In the genomic region with DNA sequence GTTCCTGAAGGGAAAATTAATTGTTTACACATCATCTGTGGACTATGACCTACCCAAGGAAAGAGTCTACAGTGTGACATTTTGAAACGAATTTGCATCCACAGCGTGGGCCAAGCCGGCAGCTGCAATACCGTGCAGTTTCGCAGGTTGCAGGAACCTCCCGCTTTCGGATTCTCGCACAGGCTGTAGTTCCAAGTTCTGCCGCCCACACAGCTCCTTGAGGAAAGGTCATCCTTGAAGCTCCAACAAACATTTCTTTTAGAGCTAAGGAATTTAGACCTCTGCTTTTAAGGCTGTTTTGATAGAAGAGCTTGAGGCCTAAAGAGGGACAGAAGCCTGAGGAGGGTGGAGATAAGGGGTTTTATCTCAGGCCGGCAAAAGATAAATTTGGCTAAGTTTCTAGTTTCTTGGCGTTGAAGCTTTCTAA, we compare ENCODE assay signal across 10 mouse cellular contexts.
A peak's percentile ranks its signal among the peaks of the same experiment; 100 is the strongest.
DNase-seq lines count a peak whose midpoint lies in the region; ATAC-seq and TF ChIP-seq lines count a peak whose summit lies in the region.
"Had no signal": no experiment of that assay in that cellular context is flagged by ENCODE, and none has a peak within 500 bp of the region (broad histone marks: within the 10 kb centered on the region; RNA-seq: fewer than 3 reads in every experiment).

No protein-coding gene starts in this region.

- no peak overlapping the region for H3K4me2 ChIP-seq in hindbrain, postnatal 0 days (ENCODE audit: low read depth, low read length)
- H3K4me2 ChIP-seq in midbrain, embryonic 16.5 days (ENCODE audit: low read length): no peak overlapping the region

- no peaks in the 10 kb centered on the region for H3K27me3 ChIP-seq in small intestine, adult 2 months (ENCODE audit: control insufficient read depth, insufficient read depth, low read length)
- no peaks in the 10 kb centered on the region for H3K27me3 ChIP-seq in hindbrain, postnatal 0 days (ENCODE audit: insufficient read depth, low read length)
- no peaks in the 10 kb centered on the region for H3K27me3 ChIP-seq in midbrain, embryonic 16.5 days (ENCODE audit: control insufficient read depth, insufficient read depth, low read depth, low read length)

- no peak for TF ChIP-seq POLR2A in small intestine, adult 2 months (IDR thresholded peaks at IDR 0.05; ENCODE audit: low read depth, low read length)

- H3K4me1 ChIP-seq in small intestine, adult 2 months (ENCODE audit: control insufficient read depth, insufficient read depth, insufficient read length, low read length): peaks cover 3% of the 10 kb centered on the region; the same call in 1 of the 2 replicates
- no peaks in the 10 kb centered on the region for H3K4me1 ChIP-seq in hindbrain, postnatal 0 days (ENCODE audit: insufficient read depth, low read length)
- no peaks in the 10 kb centered on the region for H3K4me1 ChIP-seq in midbrain, embryonic 16.5 days (ENCODE audit: control insufficient read depth, insufficient read depth, low read length)

- H3K9me3 ChIP-seq in hindbrain, postnatal 0 days (ENCODE audit: low read length): no peaks in the 10 kb centered on the region
- H3K9me3 ChIP-seq in midbrain, embryonic 16.5 days (replicated peaks; ENCODE audit: control insufficient read depth, low read length, poor library complexity, severe bottlenecking): no peaks in the 10 kb centered on the region
- H3K9me3 ChIP-seq: midbrain, embryonic 10.5 days had no signal

- no peak overlapping the region for H3K4me3 ChIP-seq in small intestine, adult 2 months (ENCODE audit: low read depth, low read length)
- no peak overlapping the region for H3K4me3 ChIP-seq in hindbrain, postnatal 0 days (ENCODE audit: low read length)
- no peak overlapping the region for H3K4me3 ChIP-seq in midbrain, embryonic 16.5 days (ENCODE audit: low read depth, low read length)
- H3K4me3 ChIP-seq: midbrain, embryonic 10.5 days had no signal

- WGBS in small intestine, adult 2 months: 26% methylated on average over 11 of the region's 11 CpGs
- WGBS in hindbrain, postnatal 0 days: 89% methylated on average over 11 of the region's 11 CpGs
- WGBS in midbrain, embryonic 16.5 days: 93% methylated on average over 11 of the region's 11 CpGs

- peak; percentile 48 for DNase-seq in layer of hippocampus, adult 9-11 months
- no peak for DNase-seq in layer of hippocampus, postnatal 14 days (ENCODE audit: low spot score in 2 of 2)
- DNase-seq in frontal cortex, postnatal 36 days (ENCODE audit: low spot score in 2 of 2): peak; percentile 64 to 74
- DNase-seq in kidney, postnatal 4 days: peak; percentile 48 to 69
- no peak for DNase-seq in hindbrain, postnatal 0 days (ENCODE audit: low spot score)
- DNase-seq in adrenal gland, adult 8-10 months: no peak
- DNase-seq: cerebellum, adult 8-10 months had no signal

- peak overlapping the region; percentile 23; the same call in 1 of the 2 replicates for H3K27ac ChIP-seq in small intestine, adult 2 months (ENCODE audit: insufficient read depth, low read depth, low read length)
- no peak overlapping the region for H3K27ac ChIP-seq in hindbrain, postnatal 0 days
- H3K27ac ChIP-seq in midbrain, embryonic 16.5 days (ENCODE audit: low read length): no peak overlapping the region
- H3K27ac ChIP-seq: midbrain, embryonic 10.5 days had no signal

- no peak overlapping the region for H3K9ac ChIP-seq in hindbrain, postnatal 0 days (replicated peaks; ENCODE audit: low read length)
- no peak overlapping the region for H3K9ac ChIP-seq in midbrain, embryonic 16.5 days (ENCODE audit: low read depth, low read length)

- no peaks in the 10 kb centered on the region for H3K36me3 ChIP-seq in small intestine, adult 2 months (ENCODE audit: control insufficient read depth, insufficient read depth, low read length)
- H3K36me3 ChIP-seq in hindbrain, postnatal 0 days (ENCODE audit: insufficient read depth, low read length): no peaks in the 10 kb centered on the region
- no peaks in the 10 kb centered on the region for H3K36me3 ChIP-seq in midbrain, embryonic 16.5 days (ENCODE audit: control insufficient read depth, insufficient read depth, low read length)
- H3K36me3 ChIP-seq: midbrain, embryonic 10.5 days had no signal

- ATAC-seq in hindbrain, postnatal 0 days: no peak
- no peak for ATAC-seq in midbrain, embryonic 16.5 days

- no peak for TF ChIP-seq CTCF in small intestine, adult 2 months (IDR thresholded peaks at IDR 0.05; ENCODE audit: extremely low read depth, insufficient read length, insufficient replicate concordance, low read depth, low read length)
- TF ChIP-seq CTCF in hindbrain, postnatal 0 days (IDR thresholded peaks at IDR 0.05; ENCODE audit: low read depth): no peak

Comparison
In these comparisons a context has a peak if more than half of its experiments do, and no peak if none do; other contexts are left out.
1. DNase-seq: peak in layer of hippocampus, adult 9-11 months (single experiment), frontal cortex, postnatal 36 days (2 of 2) and kidney, postnatal 4 days (2 of 2); none in layer of hippocampus, postnatal 14 days (0 of 2), hindbrain, postnatal 0 days (single experiment) and adrenal gland, adult 8-10 months (single experiment).